Mouse (Mus musculus) MEL (cell line): Measurements from ENCODE around the gene Wdfy1.

Source experiments
- CTCF ChIP-seq, 3 experiments: IDR thresholded peaks in 2 of 3; conservative IDR thresholded peaks in 1 of 3; 2 replicates each; pipeline ENCODE4 v1.5.1; 2011 to 2012; ENCODE audit warnings: low read length in 3 of 3, low read depth in 2 of 3, mild to moderate bottlenecking in 2 of 3, improper control_type of control experiment in 1 of 3, inconsistent platforms in 1 of 3, mixed read lengths in 1 of 3, moderate library complexity in 1 of 3; ENCODE audit not compliant: control insufficient read depth in 1 of 3, insufficient read depth in 1 of 3, poor library complexity in 1 of 3, severe bottlenecking in 1 of 3
- GATA1 ChIP-seq: IDR thresholded peaks from 2 replicates; pipeline ENCODE4 v1.6.1; 2011; ENCODE audit warnings: low read depth, low read length, improper control_type of control experiment
- KAT2A ChIP-seq: conservative IDR thresholded peaks from 2 replicates; pipeline ENCODE4 v1.6.1; 2012; ENCODE audit warnings: low read depth, low read length, improper control_type of control experiment, inconsistent platforms
- SMC3 ChIP-seq: IDR thresholded peaks from 2 replicates; pipeline ENCODE4 v1.6.1; 2011; ENCODE audit warnings: low read depth, low read length, improper control_type of control experiment

- no peak for TF ChIP-seq KAT2A
- no peak for TF ChIP-seq CTCF (IDR thresholded peaks at IDR 0.05 in 2 of 3, conservative IDR thresholded peaks at IDR 0.05 in 1 of 3; ENCODE audit: control insufficient read depth in 1 of 3, insufficient read depth in 1 of 3, low read depth in 2 of 3, low read length in 3 of 3, poor library complexity in 1 of 3, severe bottlenecking in 1 of 3)
- TF ChIP-seq SMC3, result no peak
- TF ChIP-seq GATA1, result no peak
Observed at GRCm38 (mm10) chr1:79819296-79819879, 43.4 kb upstream of the Wdfy1 start.
